Mouse (Mus musculus): ENCODE results near the gene Ccl24. TPM values are rescaled to one million over a fixed set of nuclear protein-coding genes. Genes with fewer than 3 reads are reported as not detected.

Gene Ccl24
- polyA plus RNA-seq, 1 experiment: 3.3 TPM

GRCm38 (mm10) chr5:135589996-135590784, 17.3 kb upstream of the Ccl24 start:
- TF ChIP-seq CTCF (IDR thresholded peaks at IDR 0.05; ENCODE audit: extremely low read depth, insufficient read length, insufficient replicate concordance, low read depth, low read length) (no peak), POLR2A (IDR thresholded peaks at IDR 0.05; ENCODE audit: low read depth, low read length) (no peak)
- Histone ChIP-seq H3K36me3 (ENCODE audit: control insufficient read depth, insufficient read depth, low read length) (no peaks in the 10 kb centered on the region), H3K4me1 (ENCODE audit: control insufficient read depth, insufficient read depth, insufficient read length, low read length) (peaks cover 25% of the 10 kb centered on the region; the same call in 1 of the 2 replicates), H3K27ac (ENCODE audit: insufficient read depth, low read depth, low read length) (peak overlapping the region; percentile 94), H3K4me3 (ENCODE audit: low read depth, low read length) (no peak overlapping the region), H3K27me3 (ENCODE audit: control insufficient read depth, insufficient read depth, low read length) (no peaks in the 10 kb centered on the region; the same call in 1 of the 2 replicates)
- 34% methylated on average over 12 of the region's 12 CpGs for WGBS

GRCm38 (mm10) chr5:135587764-135588163, 14.9 kb upstream of the Ccl24 start:
- Histone ChIP-seq H3K27ac (ENCODE audit: insufficient read depth, low read depth, low read length) (peak overlapping the region; percentile 46; the same call in 1 of the 2 replicates), H3K4me3 (ENCODE audit: low read depth, low read length) (no peak overlapping the region), H3K27me3 (ENCODE audit: control insufficient read depth, insufficient read depth, low read length) (no peaks in the 10 kb centered on the region; the same call in 1 of the 2 replicates), H3K4me1 (ENCODE audit: control insufficient read depth, insufficient read depth, insufficient read length, low read length) (peaks cover 25% of the 10 kb centered on the region; the same call in 1 of the 2 replicates), H3K36me3 (ENCODE audit: control insufficient read depth, insufficient read depth, low read length) (no peaks in the 10 kb centered on the region)
- no peak for TF ChIP-seq POLR2A (IDR thresholded peaks at IDR 0.05; ENCODE audit: low read depth, low read length)
- no peak for TF ChIP-seq CTCF (IDR thresholded peaks at IDR 0.05; ENCODE audit: extremely low read depth, insufficient read length, insufficient replicate concordance, low read depth, low read length)
- 41% methylated on average over 4 of the region's 4 CpGs for WGBS

GRCm38 (mm10) chr5:135585691-135586090, 12.8 kb upstream of the Ccl24 start:
- 84% methylated on average over 8 of the region's 8 CpGs for WGBS
- H3K4me3 ChIP-seq (ENCODE audit: low read depth, low read length): no peak overlapping the region

GRCm38 (mm10) chr5:135582330-135582729, 9.5 kb upstream of the Ccl24 start:
- no peak for TF ChIP-seq POLR2A (IDR thresholded peaks at IDR 0.05; ENCODE audit: low read depth, low read length)
- no peak for TF ChIP-seq CTCF (IDR thresholded peaks at IDR 0.05; ENCODE audit: extremely low read depth, insufficient read length, insufficient replicate concordance, low read depth, low read length)
- 81% methylated on average over 4 of the region's 4 CpGs for WGBS
- Histone ChIP-seq H3K4me3 (ENCODE audit: low read depth, low read length) (no peak overlapping the region), H3K27me3 (ENCODE audit: control insufficient read depth, insufficient read depth, low read length) (no peaks in the 10 kb centered on the region), H3K27ac (ENCODE audit: insufficient read depth, low read depth, low read length) (no peak overlapping the region), H3K36me3 (ENCODE audit: control insufficient read depth, insufficient read depth, low read length) (no peaks in the 10 kb centered on the region), H3K4me1 (ENCODE audit: control insufficient read depth, insufficient read depth, insufficient read length, low read length) (peaks cover 13% of the 10 kb centered on the region; the same call in 1 of the 2 replicates)

More at GRCm38 (mm10) chr5:135585691-135586090, 12.8 kb upstream of the Ccl24 start:
- Histone ChIP-seq H3K36me3 (ENCODE audit: control insufficient read depth, insufficient read depth, low read length) (no peaks in the 10 kb centered on the region), H3K27me3 (ENCODE audit: control insufficient read depth, insufficient read depth, low read length) (no peaks in the 10 kb centered on the region), H3K27ac (ENCODE audit: insufficient read depth, low read depth, low read length) (no peak overlapping the region), H3K4me1 (ENCODE audit: control insufficient read depth, insufficient read depth, insufficient read length, low read length) (peaks cover 25% of the 10 kb centered on the region; the same call in 1 of the 2 replicates)
- no peak for TF ChIP-seq CTCF (IDR thresholded peaks at IDR 0.05; ENCODE audit: extremely low read depth, insufficient read length, insufficient replicate concordance, low read depth, low read length)
- no peak for TF ChIP-seq POLR2A (IDR thresholded peaks at IDR 0.05; ENCODE audit: low read depth, low read length)

- H3K4me3 ChIP-seq (ENCODE audit: low read depth, low read length): no peak overlapping the region
- H3K27ac ChIP-seq (ENCODE audit: insufficient read depth, low read depth, low read length): no peak overlapping the region
- TF ChIP-seq CTCF (IDR thresholded peaks at IDR 0.05; ENCODE audit: extremely low read depth, insufficient read length, insufficient replicate concordance, low read depth, low read length): no peak
- no peak for TF ChIP-seq POLR2A (IDR thresholded peaks at IDR 0.05; ENCODE audit: low read depth, low read length)
- 88% methylated on average over 10 of the region's 10 CpGs for WGBS
- no peaks in the 10 kb centered on the region for H3K27me3 ChIP-seq (ENCODE audit: control insufficient read depth, insufficient read depth, low read length)
- no peaks in the 10 kb centered on the region for H3K36me3 ChIP-seq (ENCODE audit: control insufficient read depth, insufficient read depth, low read length)
- H3K4me1 ChIP-seq (ENCODE audit: control insufficient read depth, insufficient read depth, insufficient read length, low read length): no peaks in the 10 kb centered on the region; the same call in 1 of the 2 replicates
These were observed 6.5 kb upstream of the Ccl24 start for GRCm38 (mm10) chr5:135579331-135579751.

GRCm38 (mm10) chr5:135576055-135576454, 3.2 kb upstream of the Ccl24 start:
- 77% methylated on average over 4 of the region's 4 CpGs for WGBS

GRCm38 (mm10) chr5:135568698-135569097, 4.2 kb downstream of the Ccl24 start:
- Histone ChIP-seq H3K4me3 (ENCODE audit: low read depth, low read length) (no peak overlapping the region), H3K27ac (ENCODE audit: insufficient read depth, low read depth, low read length) (no peak overlapping the region), H3K27me3 (ENCODE audit: control insufficient read depth, insufficient read depth, low read length) (no peaks in the 10 kb centered on the region), H3K36me3 (ENCODE audit: control insufficient read depth, insufficient read depth, low read length) (no peaks in the 10 kb centered on the region), H3K4me1 (ENCODE audit: control insufficient read depth, insufficient read depth, insufficient read length, low read length) (peaks cover 14% of the 10 kb centered on the region)
- TF ChIP-seq POLR2A (IDR thresholded peaks at IDR 0.05; ENCODE audit: low read depth, low read length) (no peak), CTCF (IDR thresholded peaks at IDR 0.05; ENCODE audit: extremely low read depth, insufficient read length, insufficient replicate concordance, low read depth, low read length) (no peak)
- WGBS: 57% methylated on average over 6 of the region's 6 CpGs

More at GRCm38 (mm10) chr5:135576055-135576454, 3.2 kb upstream of the Ccl24 start:
- H3K27me3 ChIP-seq (ENCODE audit: control insufficient read depth, insufficient read depth, low read length): no peaks in the 10 kb centered on the region
- no peak overlapping the region for H3K4me3 ChIP-seq (ENCODE audit: low read depth, low read length)
- no peaks in the 10 kb centered on the region for H3K36me3 ChIP-seq (ENCODE audit: control insufficient read depth, insufficient read depth, low read length)
- TF ChIP-seq POLR2A (IDR thresholded peaks at IDR 0.05; ENCODE audit: low read depth, low read length): no peak
- TF ChIP-seq CTCF (IDR thresholded peaks at IDR 0.05; ENCODE audit: extremely low read depth, insufficient read length, insufficient replicate concordance, low read depth, low read length): no peak
- no peak overlapping the region for H3K27ac ChIP-seq (ENCODE audit: insufficient read depth, low read depth, low read length)
- H3K4me1 ChIP-seq (ENCODE audit: control insufficient read depth, insufficient read depth, insufficient read length, low read length): no peaks in the 10 kb centered on the region; the same call in 1 of the 2 replicates
